Mouse (Mus musculus): ENCODE results near the gene Fip1l1. TPM values are rescaled to one million over a fixed set of nuclear protein-coding genes. Genes with fewer than 3 reads are reported as not detected.

The Fip1l1 gene
- polyA plus RNA-seq, 1 experiment from 2014 or later: 66.4 TPM

DNA sequence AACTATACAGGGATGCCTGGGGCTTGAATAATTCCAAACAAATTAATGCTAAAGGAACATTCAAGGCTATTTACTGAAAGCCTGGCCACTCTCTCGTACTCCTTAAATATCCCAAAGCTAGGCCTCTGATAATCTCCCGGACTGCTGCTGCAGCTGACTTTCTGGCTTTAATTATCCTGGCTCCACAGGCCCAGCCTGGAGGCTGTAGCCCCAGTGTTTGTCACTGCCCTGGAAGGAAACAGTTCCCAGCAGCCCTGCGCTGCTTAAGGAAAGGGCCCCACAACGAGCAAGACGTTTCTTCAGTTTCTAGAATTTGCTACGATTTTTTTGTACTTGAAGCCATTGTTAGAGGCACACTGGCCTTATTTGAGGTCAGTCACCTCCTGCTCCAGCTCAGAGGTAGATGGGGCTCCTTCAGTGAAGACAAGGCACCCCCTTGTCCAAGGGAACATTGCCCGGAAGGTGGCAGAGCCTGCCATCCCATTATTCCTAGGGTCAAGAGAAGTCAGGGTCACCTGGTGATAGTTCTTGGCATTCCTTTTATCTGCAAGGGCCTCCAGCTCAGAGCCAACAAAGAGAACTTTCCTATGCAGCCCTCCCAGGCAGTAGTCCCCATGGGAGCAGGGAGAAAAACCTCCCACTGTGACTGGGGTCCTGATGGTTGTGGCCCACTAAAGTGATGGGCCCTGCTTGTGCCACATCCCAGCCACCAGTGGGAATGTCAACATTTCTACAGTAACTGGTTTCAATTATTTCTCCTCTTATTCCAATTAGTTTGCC is 86.6 kb downstream of the Fip1l1 start:
- WGBS: 23% methylated on average over 7 of the region's 7 CpGs
- Histone ChIP-seq H3K4me3 (ENCODE audit: low read depth, low read length) (no peak overlapping the region), H3K4me2 (ENCODE audit: low read depth, low read length) (no peak overlapping the region), H3K9me3 (ENCODE audit: control insufficient read depth, low read length) (no peaks in the 10 kb centered on the region), H3K27me3 (replicated peaks; ENCODE audit: control insufficient read depth, insufficient read depth, low read length) (no peaks in the 10 kb centered on the region), H3K4me1 (ENCODE audit: control insufficient read depth, insufficient read depth, low read length) (peaks cover 28% of the 10 kb centered on the region), H3K36me3 (ENCODE audit: control insufficient read depth, insufficient read depth, low read length) (no peaks in the 10 kb centered on the region), H3K27ac (replicated peaks; ENCODE audit: low read depth, low read length) (peak overlapping the region; percentile 77), H3K9ac (ENCODE audit: low read depth, low read length) (peak overlapping the region; percentile 34; the same call in 1 of the 2 replicates)
- peak; percentile 64 for DNase-seq (ENCODE audit: low spot score)
- ATAC-seq (ENCODE audit: low read depth): no peak; the same call in 1 of the 2 replicates

DNA sequence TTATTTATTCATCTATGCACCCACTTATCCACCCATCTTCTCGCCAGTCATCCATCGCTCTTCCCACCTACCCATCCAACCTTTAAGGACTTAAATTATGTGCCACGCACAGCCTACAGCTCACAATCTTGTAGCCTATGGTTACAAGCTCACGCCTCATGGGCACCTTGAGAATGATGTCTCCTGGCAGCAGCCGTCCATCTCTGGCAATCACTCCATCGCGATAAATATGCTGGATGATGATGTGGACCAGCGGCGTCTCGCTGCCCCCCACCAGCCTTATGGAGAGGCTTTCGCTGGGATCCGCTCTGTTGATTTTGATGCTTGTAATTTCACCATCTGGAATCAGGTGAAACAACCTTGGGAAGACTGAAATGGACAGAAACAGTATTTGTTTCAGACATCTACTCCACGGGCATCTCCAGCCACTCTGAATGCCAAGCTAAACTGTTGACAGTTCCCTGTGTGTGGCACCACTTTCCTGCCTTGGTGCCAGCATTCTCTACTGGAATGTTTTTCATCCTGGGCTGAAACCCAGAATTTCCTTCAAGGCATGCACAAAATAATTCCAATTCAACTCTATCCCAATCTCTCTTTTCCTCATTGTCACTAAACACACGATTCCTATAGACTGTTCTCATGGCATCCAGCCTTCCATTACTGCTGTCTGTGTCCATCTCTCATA is 88.2 kb downstream of the Fip1l1 start:
- no peaks in the 10 kb centered on the region for H3K27me3 ChIP-seq (replicated peaks; ENCODE audit: control insufficient read depth, insufficient read depth, low read length)
- no peak overlapping the region for H3K9ac ChIP-seq (ENCODE audit: low read depth, low read length)
- H3K9me3 ChIP-seq (ENCODE audit: control insufficient read depth, low read length): no peaks in the 10 kb centered on the region
- H3K27ac ChIP-seq (replicated peaks; ENCODE audit: low read depth, low read length): no peak overlapping the region
- H3K4me2 ChIP-seq (ENCODE audit: low read depth, low read length): no peak overlapping the region
- no peaks in the 10 kb centered on the region for H3K36me3 ChIP-seq (ENCODE audit: control insufficient read depth, insufficient read depth, low read length)
- DNase-seq (ENCODE audit: low spot score): no peak
- WGBS: 90% methylated on average over 14 of the region's 14 CpGs
- H3K4me1 ChIP-seq (ENCODE audit: control insufficient read depth, insufficient read depth, low read length): peaks cover 18% of the 10 kb centered on the region
- no peak for ATAC-seq (ENCODE audit: low read depth)
- no peak overlapping the region for H3K4me3 ChIP-seq (ENCODE audit: low read depth, low read length)

DNA sequence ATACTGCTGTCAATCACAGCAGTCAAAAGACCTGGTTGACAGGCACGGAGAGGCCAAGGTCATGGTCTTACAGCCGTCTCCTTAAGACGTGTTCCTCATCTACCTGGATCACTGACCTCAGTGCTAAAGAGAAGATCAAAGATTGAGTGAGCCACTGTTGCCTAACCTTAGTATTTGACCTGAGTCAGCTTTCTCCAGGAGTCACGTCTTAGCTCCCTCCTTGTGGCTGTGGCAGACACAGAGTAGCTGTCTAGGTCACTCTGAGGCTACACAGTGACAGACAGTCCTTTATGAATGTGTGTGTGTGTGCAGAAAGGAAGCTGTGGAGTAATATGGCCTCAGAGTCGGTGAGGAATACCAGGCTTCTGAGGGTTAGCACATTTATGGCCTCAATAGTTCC is 89.1 kb downstream of the Fip1l1 start:
- no peak for ATAC-seq (ENCODE audit: low read depth)
- Histone ChIP-seq H3K9me3 (ENCODE audit: control insufficient read depth, low read length) (no peaks in the 10 kb centered on the region), H3K27ac (replicated peaks; ENCODE audit: low read depth, low read length) (no peak overlapping the region), H3K9ac (ENCODE audit: low read depth, low read length) (no peak overlapping the region), H3K36me3 (ENCODE audit: control insufficient read depth, insufficient read depth, low read length) (no peaks in the 10 kb centered on the region), H3K27me3 (replicated peaks; ENCODE audit: control insufficient read depth, insufficient read depth, low read length) (no peaks in the 10 kb centered on the region), H3K4me1 (ENCODE audit: control insufficient read depth, insufficient read depth, low read length) (peaks cover 18% of the 10 kb centered on the region), H3K4me2 (ENCODE audit: low read depth, low read length) (no peak overlapping the region), H3K4me3 (ENCODE audit: low read depth, low read length) (no peak overlapping the region)
- no peak for DNase-seq (ENCODE audit: low spot score)
- 40% methylated on average over 5 of the region's 5 CpGs for WGBS

GRCm38 (mm10) chr5:74628001-74628400 is 92.8 kb downstream of the Fip1l1 start:
- Histone ChIP-seq H3K9ac (ENCODE audit: low read depth, low read length) (no peak overlapping the region), H3K27ac (replicated peaks; ENCODE audit: low read depth, low read length) (no peak overlapping the region), H3K27me3 (replicated peaks; ENCODE audit: control insufficient read depth, insufficient read depth, low read length) (no peaks in the 10 kb centered on the region), H3K4me2 (ENCODE audit: low read depth, low read length) (no peak overlapping the region), H3K4me3 (ENCODE audit: low read depth, low read length) (no peak overlapping the region), H3K9me3 (ENCODE audit: control insufficient read depth, low read length) (no peaks in the 10 kb centered on the region), H3K36me3 (ENCODE audit: control insufficient read depth, insufficient read depth, low read length) (no peaks in the 10 kb centered on the region), H3K4me1 (ENCODE audit: control insufficient read depth, insufficient read depth, low read length) (peaks cover 17% of the 10 kb centered on the region; the same call in 1 of the 2 replicates)
- DNase-seq (ENCODE audit: low spot score) (no peak), ATAC-seq (ENCODE audit: low read depth) (no peak)
- WGBS: 87% methylated on average over 12 of the region's 12 CpGs

GRCm38 (mm10) chr5:74632369-74633114 is 97.3 kb downstream of the Fip1l1 start:
- DNase-seq (ENCODE audit: low spot score) (peak; percentile 51), ATAC-seq (ENCODE audit: low read depth) (no peak)
- Histone ChIP-seq H3K4me2 (ENCODE audit: low read depth, low read length) (no peak overlapping the region), H3K4me3 (ENCODE audit: low read depth, low read length) (no peak overlapping the region), H3K27ac (replicated peaks; ENCODE audit: low read depth, low read length) (peak overlapping the region; percentile 19; the same call in 1 of the 2 replicates), H3K36me3 (ENCODE audit: control insufficient read depth, insufficient read depth, low read length) (no peaks in the 10 kb centered on the region), H3K4me1 (ENCODE audit: control insufficient read depth, insufficient read depth, low read length) (peaks cover 21% of the 10 kb centered on the region), H3K9ac (ENCODE audit: low read depth, low read length) (no peak overlapping the region), H3K27me3 (replicated peaks; ENCODE audit: control insufficient read depth, insufficient read depth, low read length) (no peaks in the 10 kb centered on the region), H3K9me3 (ENCODE audit: control insufficient read depth, low read length) (no peaks in the 10 kb centered on the region)
- 33% methylated on average over 17 of the region's 17 CpGs for WGBS

GRCm38 (mm10) chr5:74633453-74633852 is 98.2 kb downstream of the Fip1l1 start:
- Histone ChIP-seq H3K4me2 (ENCODE audit: low read depth, low read length) (no peak overlapping the region), H3K9me3 (ENCODE audit: control insufficient read depth, low read length) (no peaks in the 10 kb centered on the region), H3K4me3 (ENCODE audit: low read depth, low read length) (no peak overlapping the region), H3K4me1 (ENCODE audit: control insufficient read depth, insufficient read depth, low read length) (peaks cover 21% of the 10 kb centered on the region), H3K27ac (replicated peaks; ENCODE audit: low read depth, low read length) (no peak overlapping the region), H3K36me3 (ENCODE audit: control insufficient read depth, insufficient read depth, low read length) (no peaks in the 10 kb centered on the region), H3K9ac (ENCODE audit: low read depth, low read length) (no peak overlapping the region), H3K27me3 (replicated peaks; ENCODE audit: control insufficient read depth, insufficient read depth, low read length) (no peaks in the 10 kb centered on the region)
- ATAC-seq (ENCODE audit: low read depth): no peak
- 69% methylated on average over 6 of the region's 6 CpGs for WGBS
- no peak for DNase-seq (ENCODE audit: low spot score)

DNA sequence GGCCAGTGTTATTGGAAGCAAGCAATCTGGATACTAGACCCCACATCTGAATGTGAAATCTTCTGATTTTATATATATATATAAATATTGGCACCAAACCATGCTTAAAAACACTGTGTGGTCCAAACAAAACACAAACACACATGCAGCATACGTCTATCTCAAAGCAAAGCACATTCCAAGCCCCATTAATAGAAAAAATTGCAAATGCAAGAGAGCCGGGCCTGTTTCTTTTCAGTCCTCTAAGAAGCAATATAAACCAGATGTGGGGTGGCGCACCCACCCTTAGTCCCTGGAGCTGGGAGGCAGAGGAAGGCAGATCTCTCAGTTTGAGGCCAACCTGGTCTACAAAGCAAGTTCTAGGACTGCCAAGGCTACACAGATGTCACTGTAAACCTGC is 99.1 kb downstream of the Fip1l1 start:
- no peak overlapping the region for H3K4me3 ChIP-seq (ENCODE audit: low read depth, low read length)
- H3K27ac ChIP-seq (replicated peaks; ENCODE audit: low read depth, low read length): no peak overlapping the region
- no peak overlapping the region for H3K9ac ChIP-seq (ENCODE audit: low read depth, low read length)
- peak; percentile 83 for DNase-seq (ENCODE audit: low spot score)
- H3K9me3 ChIP-seq (ENCODE audit: control insufficient read depth, low read length): no peaks in the 10 kb centered on the region
- 29% methylated on average over 3 of the region's 3 CpGs for WGBS
- no peak for ATAC-seq (ENCODE audit: low read depth)
- H3K4me1 ChIP-seq (ENCODE audit: control insufficient read depth, insufficient read depth, low read length): peaks cover 21% of the 10 kb centered on the region
- no peak overlapping the region for H3K4me2 ChIP-seq (ENCODE audit: low read depth, low read length)
- no peaks in the 10 kb centered on the region for H3K36me3 ChIP-seq (ENCODE audit: control insufficient read depth, insufficient read depth, low read length)
- H3K27me3 ChIP-seq (replicated peaks; ENCODE audit: control insufficient read depth, insufficient read depth, low read length): no peaks in the 10 kb centered on the region

GRCm38 (mm10) chr5:74639516-74639915 is 104.3 kb downstream of the Fip1l1 start:
- DNase-seq (ENCODE audit: low spot score) (no peak), ATAC-seq (ENCODE audit: low read depth) (no peak)
- no peaks in the 10 kb centered on the region for H3K9me3 ChIP-seq (ENCODE audit: control insufficient read depth, low read length)
- no peak overlapping the region for H3K4me2 ChIP-seq (ENCODE audit: low read depth, low read length)
- H3K27ac ChIP-seq (replicated peaks; ENCODE audit: low read depth, low read length): no peak overlapping the region
- no peak overlapping the region for H3K4me3 ChIP-seq (ENCODE audit: low read depth, low read length)
- 79% methylated on average over 6 of the region's 6 CpGs for WGBS
- H3K27me3 ChIP-seq (replicated peaks; ENCODE audit: control insufficient read depth, insufficient read depth, low read length): no peaks in the 10 kb centered on the region
- H3K36me3 ChIP-seq (ENCODE audit: control insufficient read depth, insufficient read depth, low read length): no peaks in the 10 kb centered on the region
- no peaks in the 10 kb centered on the region for H3K4me1 ChIP-seq (ENCODE audit: control insufficient read depth, insufficient read depth, low read length)
- H3K9ac ChIP-seq (ENCODE audit: low read depth, low read length): no peak overlapping the region
